Mouse (Mus musculus) large intestine, adult 2 months (tissue): ENCODE results near the gene Bid. TPM values are rescaled to one million over a fixed set of nuclear protein-coding genes. Genes with fewer than 3 reads are reported as not detected.
"Not testable (repeated sequence)": the region's sequence is repeated elsewhere in the genome, so short reads cannot be mapped to it uniquely, and the experiment has no call there.

ENCODE experiments used
- DNase-seq: peaks from one replicate; pipeline ENCODE4 v3.0.0-alpha.2; 2012; ENCODE audit warnings: low read depth, low spot score
- WGBS: fragments of 180-500 bp; shearing (Covaris S2); methylation state at CpG from one replicate; pipeline ENCODE4 v1.1.7; 2018; 5-methylcytosine and 5-hydroxymethylcytosine counted together
- polyA plus RNA-seq: library from polyadenylated mRNA; depleted of rRNA; stranded (reverse); fragments of >200 nt; gene quantifications from 2 replicates; pipeline ENCODE4 v1.2.3, GENCODE M21; 2012

Gene Bid
- polyA plus RNA-seq, 1 experiment, result 16.0 TPM

- not testable (repeated sequence) for DNase-seq
- WGBS, result 88% methylated on average over 10 of the region's 10 CpGs
Observed at GRCm38 (mm10) chr6:120907876-120908597, 8.6 kb downstream of the Bid start.

DNA sequence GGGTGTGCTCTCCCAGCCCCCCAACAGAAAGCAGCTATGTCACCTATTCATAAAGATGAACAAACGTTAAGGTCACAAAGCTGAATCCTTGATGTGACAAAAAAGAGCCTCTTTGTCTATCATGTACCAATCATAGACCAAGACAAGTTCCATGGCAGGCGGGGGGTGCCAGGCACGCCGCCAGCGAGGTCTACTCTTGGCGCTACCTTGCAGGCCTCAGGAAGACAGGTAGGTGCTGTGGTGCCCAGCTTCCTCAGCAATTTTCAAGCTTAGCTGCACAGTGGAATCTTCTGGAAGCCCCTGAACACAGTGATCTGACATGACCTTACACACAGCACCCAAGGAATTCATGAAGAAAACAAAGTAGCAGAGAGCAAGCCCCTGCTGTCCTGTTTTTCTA is 10.1 kb downstream of the Bid start:
- no peak for DNase-seq
- 89% methylated on average over 6 of the region's 6 CpGs for WGBS

DNA sequence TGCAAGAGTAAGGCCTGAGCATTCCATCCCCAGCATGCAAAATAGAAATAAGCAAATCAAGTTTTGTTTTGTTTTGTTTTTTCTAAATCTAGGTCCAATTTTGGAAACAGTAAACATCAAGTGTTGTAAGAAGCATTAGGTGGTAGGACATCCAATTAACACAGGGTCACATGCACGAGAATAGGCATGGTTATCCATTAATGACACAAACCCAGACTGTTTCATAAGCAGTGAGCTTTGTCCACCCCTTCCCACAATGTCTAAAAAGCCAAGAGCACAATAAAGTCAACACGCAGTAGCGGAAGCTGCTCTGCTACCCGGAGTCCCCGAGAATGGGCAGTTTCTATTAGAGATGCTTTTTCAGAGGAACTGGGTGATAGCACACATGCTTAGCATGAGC is 11.5 kb downstream of the Bid start:
- 85% methylated on average over 5 of the region's 5 CpGs for WGBS

GRCm38 (mm10) chr6:120903961-120904360 is 12.7 kb downstream of the Bid start:
- WGBS, result 80% methylated on average over 11 of the region's 11 CpGs
- no peak for DNase-seq

More for the DNA sequence above, 11.5 kb downstream of the Bid start:
- no peak for DNase-seq

GRCm38 (mm10) chr6:120903450-120903912 is 13.2 kb downstream of the Bid start:
- DNase-seq, result no peak
- 36% methylated on average over 5 of the region's 5 CpGs for whole genome bisulfite sequencing

- WGBS, result 53% methylated on average over 14 of the region's 14 CpGs
- DNase-seq, result no peak
Observed at GRCm38 (mm10) chr6:120901776-120902645, 14.6 kb downstream of the Bid start.

DNA sequence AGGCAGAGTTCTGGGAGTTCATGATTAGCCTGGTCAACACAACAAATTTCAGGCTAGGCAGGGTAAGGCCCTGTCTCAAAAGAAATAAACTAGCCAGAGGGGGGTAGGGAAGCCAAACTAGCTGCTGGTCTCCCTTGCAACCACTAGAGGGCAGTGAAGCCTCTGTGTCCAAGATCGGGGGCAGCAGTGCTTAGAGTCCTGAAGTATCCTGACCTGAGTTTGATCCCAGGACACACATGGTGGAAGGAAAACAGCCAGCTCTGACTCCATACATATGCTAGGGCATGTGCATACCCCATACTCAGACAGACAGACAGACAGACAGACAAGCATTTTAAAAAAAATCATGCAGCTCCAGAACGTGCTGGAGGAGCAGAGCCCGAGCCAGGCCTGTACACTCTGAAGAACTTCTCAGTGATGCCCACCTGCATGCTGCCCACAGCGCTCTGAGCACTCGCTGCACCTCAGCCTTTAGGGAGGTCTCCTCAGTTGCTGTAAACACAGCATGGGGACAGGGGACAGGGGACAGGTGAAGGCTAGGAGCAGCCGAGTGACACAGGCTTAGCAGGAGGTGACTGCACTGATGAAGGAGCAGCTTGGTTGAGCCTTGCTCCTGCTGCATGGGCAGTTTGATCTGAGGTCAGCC is 18.3 kb downstream of the Bid start:
- 74% methylated on average over 6 of the region's 6 CpGs for WGBS
- DNase-seq, result no peak

GRCm38 (mm10) chr6:120894524-120894923 is 22.1 kb downstream of the Bid start:
- WGBS, result 76% methylated on average over 9 of the region's 9 CpGs
- DNase-seq, result no peak

DNA sequence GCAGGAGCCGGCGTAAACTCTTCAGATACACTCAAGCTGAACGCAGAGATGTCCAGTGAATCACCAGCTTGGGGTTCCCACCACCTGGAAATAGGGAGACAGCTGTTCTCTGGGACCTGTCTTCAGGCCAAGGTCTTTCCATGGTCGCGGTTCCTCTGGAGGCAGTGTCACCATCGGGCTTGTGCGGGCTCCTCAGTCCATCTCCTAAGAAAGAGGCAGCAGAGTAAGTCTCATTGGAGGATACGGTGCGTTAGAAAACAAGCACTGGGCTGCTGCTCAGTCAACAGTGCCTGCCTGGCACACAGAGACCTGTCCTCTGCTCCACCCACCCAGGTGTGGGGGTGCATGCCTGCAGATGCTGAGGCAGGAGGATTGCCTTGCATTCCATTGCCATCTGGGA is 22.6 kb downstream of the Bid start:
- no peak for DNase-seq
- 91% methylated on average over 9 of the region's 9 CpGs for WGBS

GRCm38 (mm10) chr6:120886696-120887095 is 30.0 kb downstream of the Bid start:
- 87% methylated on average over 17 of the region's 17 CpGs for WGBS
- no peak for DNase-seq

DNA sequence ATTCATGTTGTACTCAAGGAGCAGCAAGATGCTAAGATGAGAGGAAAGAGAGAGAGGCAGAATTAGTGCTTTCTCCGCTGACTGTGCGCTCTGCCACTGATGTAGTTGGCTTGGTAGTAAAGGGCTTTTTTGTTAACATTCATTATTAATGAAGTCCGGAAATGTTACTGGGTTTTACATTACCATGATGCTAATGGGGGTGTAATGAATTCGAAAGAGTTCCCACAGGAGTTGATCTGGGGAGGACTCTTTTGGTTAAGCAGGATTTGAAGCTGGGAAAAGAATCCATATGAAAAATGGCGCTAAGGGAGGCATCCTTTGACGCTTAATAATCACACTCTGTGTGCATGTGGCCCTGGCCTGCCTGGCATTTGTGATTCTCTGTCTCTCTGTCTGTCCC is 32.2 kb downstream of the Bid start:
- WGBS, result 94% methylated on average over 6 of the region's 6 CpGs
- DNase-seq, result no peak

DNA sequence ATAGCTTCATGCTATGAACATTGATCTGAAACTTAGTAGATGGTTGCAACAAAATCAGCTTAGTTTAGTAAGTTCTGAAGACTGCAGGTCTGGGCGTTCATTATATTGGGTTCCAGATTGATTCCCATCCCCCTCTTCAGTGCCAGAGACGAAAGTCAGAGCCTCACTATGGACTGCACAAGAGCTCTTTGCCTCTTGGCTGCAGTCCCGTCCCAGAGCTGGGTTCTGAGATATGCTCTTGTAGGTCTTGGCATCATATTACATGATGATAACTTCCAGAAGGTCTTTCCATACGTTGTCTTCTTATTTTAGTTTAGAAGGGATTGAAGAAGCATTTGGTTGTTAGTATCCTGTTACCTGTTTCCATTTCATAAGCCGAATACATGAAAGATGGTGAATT is 37.6 kb downstream of the Bid start:
- 85% methylated on average over 5 of the region's 5 CpGs for WGBS
- no peak for DNase-seq

- WGBS, result 69% methylated on average over 9 of the region's 9 CpGs
- no peak for DNase-seq
Observed at GRCm38 (mm10) chr6:120873874-120874273, 42.8 kb downstream of the Bid start.

DNA sequence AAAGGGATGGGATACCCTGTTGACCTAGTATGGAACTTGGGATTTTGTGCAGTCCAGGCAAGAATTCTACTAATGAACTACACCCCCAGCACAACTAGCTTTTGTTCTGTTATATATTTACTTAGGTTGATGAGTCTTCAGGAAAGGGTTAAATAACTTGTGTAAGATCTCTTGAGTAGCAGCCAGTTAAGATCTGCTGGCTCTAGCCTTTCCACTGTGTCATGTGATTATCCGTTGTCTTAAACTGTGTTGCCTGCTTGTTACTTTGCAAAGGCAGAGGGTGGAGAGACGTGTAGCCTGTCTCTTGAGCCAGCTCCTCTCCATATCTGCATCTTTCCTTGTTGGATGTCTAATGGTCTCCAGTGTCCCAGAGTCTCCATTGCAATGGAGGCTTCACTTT is 45.4 kb downstream of the Bid start:
- DNase-seq, result no peak

DNA sequence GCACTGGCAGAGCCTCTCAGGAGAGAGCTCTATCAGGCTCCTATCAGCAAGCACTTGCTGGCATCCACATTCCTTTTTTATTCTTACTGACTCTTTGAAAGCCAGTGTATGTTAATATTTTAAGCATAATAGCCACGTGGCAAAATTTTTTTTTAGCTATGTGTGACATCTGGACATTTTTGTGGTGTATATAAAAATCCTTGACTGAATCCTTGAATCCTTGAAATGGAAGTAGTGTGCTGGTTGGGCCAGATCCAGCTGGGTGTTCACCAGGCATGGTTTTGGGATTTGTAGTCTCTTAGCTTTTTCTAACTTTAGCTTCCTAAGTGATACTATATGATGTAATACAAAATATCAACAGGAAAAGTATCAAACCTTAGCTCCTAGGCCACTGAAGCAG is 47.8 kb downstream of the Bid start:
- DNase-seq, result no peak
- WGBS, result 42% methylated on average over 1 of the region's 1 CpGs

More for the DNA sequence above, 45.4 kb downstream of the Bid start:
- 72% methylated on average over 2 of the region's 2 CpGs for WGBS

GRCm38 (mm10) chr6:120866051-120866814 is 50.4 kb downstream of the Bid start:
- no peak for DNase-seq
- WGBS, result 75% methylated on average over 9 of the region's 9 CpGs

DNA sequence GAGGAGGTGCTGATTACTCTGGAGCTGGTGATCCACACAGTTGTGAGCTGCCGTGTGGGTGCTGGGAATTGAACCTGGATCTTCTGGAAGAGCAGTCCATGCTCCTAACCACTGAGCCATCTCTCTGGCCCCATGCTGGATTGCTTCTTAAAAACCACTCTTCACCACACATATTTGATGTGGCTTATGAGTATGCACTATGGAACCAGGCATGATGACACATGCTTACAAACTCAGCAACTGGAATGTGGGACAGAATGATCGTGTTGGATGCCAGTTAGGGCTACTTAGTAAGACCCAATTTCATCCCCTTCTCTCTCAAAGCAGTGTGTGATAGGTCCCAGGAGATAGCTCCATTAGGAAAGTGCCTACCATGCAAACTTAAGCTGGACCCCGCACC is 56.6 kb downstream of the Bid start:
- no peak for DNase-seq
- WGBS, result 86% methylated on average over 3 of the region's 3 CpGs

DNA sequence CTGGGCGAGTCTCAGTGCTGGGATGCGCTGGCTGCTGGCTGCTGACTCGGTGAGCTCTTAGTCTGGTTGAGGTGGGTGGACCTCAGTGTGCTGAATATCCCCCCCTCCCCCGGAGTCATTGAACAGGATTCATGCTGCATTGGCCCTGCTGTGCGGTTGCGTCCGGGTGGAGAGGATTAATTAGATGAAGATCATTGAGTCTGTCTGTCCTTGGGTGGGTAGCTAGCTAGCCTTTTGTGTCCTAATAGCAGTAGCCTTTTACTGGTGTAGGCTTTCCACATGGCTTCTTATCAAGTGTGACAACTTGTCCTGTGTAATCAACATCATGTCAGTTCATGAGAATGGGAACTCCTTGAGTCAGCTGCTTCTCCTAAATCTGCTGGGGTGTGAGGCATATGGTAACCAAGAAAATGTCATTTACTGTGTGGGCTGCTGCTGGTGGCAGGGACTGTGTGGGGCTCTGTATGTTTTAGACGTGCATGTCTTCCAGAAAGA is 58.4 kb downstream of the Bid start:
- WGBS, result 89% methylated on average over 8 of the region's 8 CpGs
- no peak for DNase-seq

DNA sequence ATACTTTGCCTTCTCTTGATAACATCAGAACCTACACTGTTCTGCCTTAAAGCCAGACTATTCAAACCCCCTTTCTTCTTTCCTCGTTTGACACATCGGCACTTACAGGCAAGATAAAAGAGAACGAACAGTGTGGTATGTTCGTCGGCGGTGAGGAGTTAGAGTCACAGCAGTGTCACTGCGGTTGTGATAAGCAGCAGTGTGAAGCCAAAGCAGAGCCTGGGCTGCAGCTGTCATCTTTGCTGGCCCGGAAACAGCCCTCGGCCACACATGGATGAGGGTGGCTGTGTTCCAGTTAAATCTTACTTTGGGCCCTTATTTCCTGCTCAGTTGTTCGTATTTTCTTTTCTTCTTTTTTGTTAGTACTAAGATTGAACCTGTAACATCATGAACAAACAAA is 62.2 kb downstream of the Bid start:
- DNase-seq, result no peak
- 82% methylated on average over 10 of the region's 10 CpGs for WGBS

DNA sequence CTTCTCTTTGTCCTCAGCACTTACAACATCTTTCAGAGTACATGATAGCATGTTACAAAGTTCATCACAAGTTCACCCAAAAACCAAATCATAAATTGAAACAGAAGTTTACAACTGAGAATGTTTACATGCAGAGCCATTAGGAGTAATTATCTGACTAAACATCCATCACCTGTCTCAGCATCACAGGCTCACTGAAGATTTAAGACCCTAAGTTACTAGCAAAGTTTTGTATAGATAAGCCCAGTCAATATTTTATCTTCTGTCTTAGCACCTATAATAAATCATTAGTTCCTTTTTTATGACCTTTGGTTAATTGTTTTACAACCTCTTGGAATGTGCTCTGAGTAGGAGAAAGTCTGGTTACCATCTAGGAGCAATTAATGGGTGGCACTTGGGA is 65.9 kb downstream of the Bid start:
- not testable (repeated sequence) for DNase-seq
